Mouse (Mus musculus): ENCODE measurements around the gene Mylip. TPM values are rescaled to one million over a fixed set of nuclear protein-coding genes. Genes with fewer than 3 reads are reported as not detected.

Gene Mylip
- polyA plus RNA-seq (2017; shearing (Covaris generic)), result 10 to 100 TPM; 24.1 to 43.7 TPM

DNA sequence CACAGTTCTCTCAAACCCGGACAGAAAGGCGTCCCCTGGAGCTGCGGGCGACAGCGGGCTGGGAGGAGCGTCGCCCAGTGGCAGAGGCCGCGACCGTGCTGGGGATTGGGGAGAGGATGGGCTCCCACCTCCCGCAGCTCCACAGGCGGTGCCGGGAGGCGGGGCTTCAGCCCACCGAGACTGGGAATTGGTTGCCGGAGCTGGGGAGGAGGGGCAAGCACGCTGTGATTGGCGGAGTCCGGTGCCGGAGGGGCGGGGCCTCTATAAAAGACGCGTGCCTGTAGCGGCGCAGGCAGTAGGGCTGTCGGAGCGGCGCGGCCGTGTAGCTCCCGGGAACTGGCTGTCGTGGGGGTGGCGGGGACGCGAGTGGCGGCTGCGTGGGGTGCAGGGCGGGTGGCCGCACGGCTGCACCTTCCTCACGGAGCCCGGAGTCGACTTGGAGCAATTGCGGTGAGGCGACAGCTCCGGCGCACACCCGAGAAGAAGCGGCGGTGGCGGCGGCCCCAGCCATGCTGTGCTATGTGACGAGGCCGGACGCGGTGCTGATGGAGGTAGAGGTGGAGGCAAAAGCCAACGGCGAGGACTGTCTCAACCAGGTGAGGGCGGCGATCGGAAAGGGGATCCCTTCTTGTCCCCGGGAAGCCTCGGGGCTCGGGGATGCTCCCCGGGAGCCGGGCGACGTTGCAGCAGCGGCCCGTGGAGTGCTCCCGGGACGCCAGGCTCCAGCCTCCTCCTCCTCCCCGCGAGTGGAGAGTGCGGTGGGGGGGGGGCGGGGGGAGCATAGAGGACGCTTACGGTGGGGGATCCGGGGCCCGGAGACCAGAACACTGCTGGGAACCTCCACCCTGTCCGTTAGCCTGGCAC, at the start of gene Mylip:
Mylip (plus strand) TSS at position 295 of the 864 bp plus-strand sequence.

Other genes starting within 250 kb of the Mylip start
- gene Gmpr, start 117.7 kb downstream of the Mylip start, polyA plus RNA-seq (2017; shearing (Covaris generic)), result under 1 TPM; 0.32 to 0.37 TPM